Mouse (Mus musculus) kidney, postnatal 36 days (tissue): Measurements from ENCODE around the gene Idh3a.
"Not testable (repeated sequence)": the region's sequence is repeated elsewhere in the genome, so short reads cannot be mapped to it uniquely, and the experiment has no call there.

Experiments used
- DNase-seq, 2 experiments: peaks; one replicate each; pipeline ENCODE4 v3.0.0; 2021 to 2022; ENCODE audit warnings: mixed read lengths in 2 of 2

Idh3a gene

GRCm38 (mm10) chr9:54586199-54587061 is at the start of gene Idh3a:
Idh3a (plus strand) TSS chr9:54586334.
- peak; percentile 98 to 99 for DNase-seq

GRCm38 (mm10) chr9:54537030-54537429 is 49.1 kb upstream of the Idh3a start:
- no peak for DNase-seq

GRCm38 (mm10) chr9:54537480-54537879 is 48.7 kb upstream of the Idh3a start:
- no peak for DNase-seq

- DNase-seq: no peak
These were observed 47.9 kb upstream of the Idh3a start for GRCm38 (mm10) chr9:54538244-54538643.

GRCm38 (mm10) chr9:54538684-54539083 is 47.5 kb upstream of the Idh3a start, which contains the start of gene Sh2d7:
Sh2d7 (plus strand) TSS chr9:54538984.
- no peak for DNase-seq

GRCm38 (mm10) chr9:54540801-54541200 is 45.3 kb upstream of the Idh3a start:
- no peak for DNase-seq

GRCm38 (mm10) chr9:54544212-54544953 is 41.8 kb upstream of the Idh3a start:
- no peak for DNase-seq

GRCm38 (mm10) chr9:54544954-54545315 is 41.2 kb upstream of the Idh3a start:
- no peak for DNase-seq

GRCm38 (mm10) chr9:54547536-54547935 is 38.6 kb upstream of the Idh3a start:
- peak; percentile 66 to 86 for DNase-seq

- no peak for DNase-seq
These were observed 36.7 kb upstream of the Idh3a start for GRCm38 (mm10) chr9:54549433-54549832.

GRCm38 (mm10) chr9:54552409-54552808 is 33.7 kb upstream of the Idh3a start:
- peak; percentile 37 to 74 for DNase-seq

- no peak for DNase-seq
These were observed 31.1 kb upstream of the Idh3a start for GRCm38 (mm10) chr9:54555044-54555443.

GRCm38 (mm10) chr9:54558731-54559130 is 27.4 kb upstream of the Idh3a start:
- DNase-seq: no peak

GRCm38 (mm10) chr9:54559771-54560471 is 26.2 kb upstream of the Idh3a start, which contains the start of gene Cib2:
Cib2 (minus strand) TSS chr9:54560218.
- peak; percentile 91 to 92 for DNase-seq

- DNase-seq: no peak
These were observed 25.1 kb upstream of the Idh3a start for GRCm38 (mm10) chr9:54560831-54561601.

GRCm38 (mm10) chr9:54566958-54567357 is 19.2 kb upstream of the Idh3a start:
- DNase-seq: peak in 1 of 2 experiments; percentile 23

- DNase-seq: peak in 1 of 2 experiments; percentile 20
These were observed 17.4 kb upstream of the Idh3a start for GRCm38 (mm10) chr9:54568732-54569131.

- no peak for DNase-seq
These were observed 14.8 kb upstream of the Idh3a start for GRCm38 (mm10) chr9:54571130-54571839.

- no peak for DNase-seq
These were observed 2.4 kb upstream of the Idh3a start for GRCm38 (mm10) chr9:54583712-54584111.

- not testable (repeated sequence) for DNase-seq
These were observed 2.0 kb upstream of the Idh3a start for GRCm38 (mm10) chr9:54584127-54584526.

GRCm38 (mm10) chr9:54585839-54586198 is 315 bp upstream of the Idh3a start:
- no peak for DNase-seq

GRCm38 (mm10) chr9:54587863-54588262 is 1.7 kb downstream of the Idh3a start:
- DNase-seq: peak; percentile 7 to 8
